Mouse (Mus musculus): ENCODE results near the gene Ccl11. TPM values are rescaled to one million over a fixed set of nuclear protein-coding genes. Genes with fewer than 3 reads are reported as not detected.
A peak's percentile ranks its signal among the peaks of the same experiment; 100 is the strongest.

The Ccl11 gene
- polyA plus RNA-seq (2012; rRNA removed) (4.3 and 5.8 TPM in 2 replicates), polyA plus RNA-seq (2014; fragmentation: Nextera tagmentation; extraction: Ambion mirVana) (4.0 and 4.9 TPM in 2 replicates)

GRCm38 (mm10) chr11:82057646-82058045 lies at the start of gene Ccl11:
Gene Ccl11, plus strand, starts transcription at chr11:82057823.
- DNase-seq (ENCODE audit: low spot score) = no peak
- Histone ChIP-seq H3K4me2 (replicated peaks; ENCODE audit: low read depth, low read length, severe bottlenecking) (no peak within 1 kb of the TSS), H3K9ac (ENCODE audit: low read depth, low read length, severe bottlenecking) (no peak within 1 kb of the TSS), H3K4me3 (replicated peaks; ENCODE audit: low read length) (no peak within 1 kb of the TSS), H3K9me3 (ENCODE audit: control insufficient read depth, low read length) (no peaks in the 10 kb centered on the region), H3K27ac (replicated peaks; ENCODE audit: low read depth, low read length) (no peak within 1 kb of the TSS), H3K36me3 (ENCODE audit: control insufficient read depth, insufficient read depth, low read length) (no peaks in the 10 kb centered on the region), H3K4me1 (ENCODE audit: control insufficient read depth, insufficient read depth, low read length) (no peaks in the 10 kb centered on the region), H3K27me3 (ENCODE audit: control insufficient read depth, insufficient read depth, low read length) (no peaks in the 10 kb centered on the region)
- ATAC-seq (ENCODE audit: low FRiP score, low read depth) = no peak
- 75% methylated on average over 6 of the region's 6 CpGs for WGBS
- no peak for TF ChIP-seq POLR2A (IDR thresholded peaks at IDR 0.05; ENCODE audit: borderline replicate concordance, extremely low read depth, insufficient read depth, insufficient read length)

DNA sequence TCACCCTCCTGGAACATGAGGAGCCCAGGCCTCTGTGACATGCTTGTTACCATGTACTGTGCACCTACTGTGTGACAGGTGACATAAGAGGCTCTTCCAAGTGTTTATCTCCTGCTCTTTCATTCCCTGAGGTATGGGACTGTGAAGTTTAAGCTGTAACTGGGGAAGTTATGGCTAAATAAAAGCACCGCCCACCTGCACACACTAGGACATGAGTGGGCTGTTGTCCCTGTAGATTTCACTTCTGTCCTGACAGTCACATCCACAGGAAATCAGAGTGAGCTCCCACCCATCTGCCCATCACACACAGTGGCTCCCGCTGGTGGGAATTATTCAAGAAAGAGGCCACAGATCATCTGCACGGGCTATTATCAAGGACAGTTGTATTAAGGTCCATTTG lies 47.5 kb upstream of the Ccl11 start:
- Histone ChIP-seq H3K4me2 (replicated peaks; ENCODE audit: low read depth, low read length, severe bottlenecking) (no peak overlapping the region), H3K4me3 (replicated peaks; ENCODE audit: low read length) (no peak overlapping the region), H3K27me3 (ENCODE audit: control insufficient read depth, insufficient read depth, low read length) (no peaks in the 10 kb centered on the region), H3K9ac (ENCODE audit: low read depth, low read length, severe bottlenecking) (no peak overlapping the region), H3K9me3 (ENCODE audit: control insufficient read depth, low read length) (no peaks in the 10 kb centered on the region), H3K27ac (replicated peaks; ENCODE audit: low read depth, low read length) (no peak overlapping the region), H3K4me1 (ENCODE audit: control insufficient read depth, insufficient read depth, low read length) (0 out of 2 replicates have a peak, but pooled peaks cover 4% of the 10 kb centered on the region), H3K36me3 (ENCODE audit: control insufficient read depth, insufficient read depth, low read length) (no peaks in the 10 kb centered on the region)
- WGBS = 91% methylated on average over 3 of the region's 3 CpGs
- TF ChIP-seq POLR2A (IDR thresholded peaks at IDR 0.05; ENCODE audit: borderline replicate concordance, extremely low read depth, insufficient read depth, insufficient read length) = no peak
- DNase-seq (ENCODE audit: low spot score) (no peak), ATAC-seq (ENCODE audit: low FRiP score, low read depth) (no peak)

DNA sequence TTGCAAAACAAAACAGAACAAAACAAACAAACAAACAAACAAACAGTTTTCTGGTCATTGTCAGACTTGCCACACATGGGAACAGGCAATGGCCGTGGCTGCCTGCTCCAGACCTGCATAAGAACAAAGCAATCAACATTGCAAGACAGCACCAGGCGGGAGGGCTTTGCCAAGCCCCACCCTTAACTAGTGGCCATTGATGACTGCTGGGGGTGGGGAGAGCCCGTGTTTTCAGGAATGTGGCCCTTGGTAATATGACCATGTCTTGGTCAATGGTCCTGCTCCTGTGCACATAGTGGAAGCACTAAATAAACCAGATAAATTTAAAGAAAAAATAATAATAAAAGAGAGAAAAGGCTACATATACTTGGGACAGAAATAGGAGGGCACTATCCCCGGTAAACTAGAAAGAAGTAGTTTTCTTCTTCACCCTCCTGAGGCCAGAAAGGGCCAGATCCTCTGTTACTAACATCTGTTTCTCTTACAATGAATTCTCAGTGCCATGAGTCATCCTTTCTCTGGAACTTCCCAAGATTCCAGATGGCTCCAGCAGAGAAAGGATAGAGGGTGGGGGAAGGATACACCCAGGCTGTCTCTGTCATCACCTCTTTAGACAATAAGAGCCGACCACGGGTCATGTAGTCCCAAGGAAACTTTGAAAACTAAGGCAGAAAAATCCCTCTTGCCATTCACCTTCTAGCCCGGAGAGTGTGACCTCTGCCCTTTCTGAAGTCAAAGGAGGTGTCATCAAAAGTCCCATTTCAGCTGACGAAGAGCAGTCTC lies 46.0 kb upstream of the Ccl11 start:
- no peak overlapping the region for H3K4me3 ChIP-seq (replicated peaks; ENCODE audit: low read length)
- H3K27me3 ChIP-seq (ENCODE audit: control insufficient read depth, insufficient read depth, low read length) = no peaks in the 10 kb centered on the region
- no peak overlapping the region for H3K27ac ChIP-seq (replicated peaks; ENCODE audit: low read depth, low read length)
- no peak overlapping the region for H3K4me2 ChIP-seq (replicated peaks; ENCODE audit: low read depth, low read length, severe bottlenecking)
- ATAC-seq (ENCODE audit: low FRiP score, low read depth) (no peak), DNase-seq (ENCODE audit: low spot score) (peak; percentile 38)
- no peaks in the 10 kb centered on the region for H3K36me3 ChIP-seq (ENCODE audit: control insufficient read depth, insufficient read depth, low read length)
- 43% methylated on average over 8 of the region's 8 CpGs for WGBS
- TF ChIP-seq POLR2A (IDR thresholded peaks at IDR 0.05; ENCODE audit: borderline replicate concordance, extremely low read depth, insufficient read depth, insufficient read length) = no peak
- H3K9ac ChIP-seq (ENCODE audit: low read depth, low read length, severe bottlenecking) = no peak overlapping the region
- H3K9me3 ChIP-seq (ENCODE audit: control insufficient read depth, low read length) = no peaks in the 10 kb centered on the region
- 0 out of 2 replicates have a peak, but pooled peaks cover 4% of the 10 kb centered on the region for H3K4me1 ChIP-seq (ENCODE audit: control insufficient read depth, insufficient read depth, low read length)

GRCm38 (mm10) chr11:82013756-82014155 lies 43.9 kb upstream of the Ccl11 start:
- no peaks in the 10 kb centered on the region for H3K4me1 ChIP-seq (ENCODE audit: control insufficient read depth, insufficient read depth, low read length)
- no peak for DNase-seq (ENCODE audit: low spot score)
- H3K4me3 ChIP-seq (replicated peaks; ENCODE audit: low read length) = no peak overlapping the region
- no peaks in the 10 kb centered on the region for H3K36me3 ChIP-seq (ENCODE audit: control insufficient read depth, insufficient read depth, low read length)
- H3K9ac ChIP-seq (ENCODE audit: low read depth, low read length, severe bottlenecking) = no peak overlapping the region
- no peak overlapping the region for H3K27ac ChIP-seq (replicated peaks; ENCODE audit: low read depth, low read length)
- no peak for TF ChIP-seq POLR2A (IDR thresholded peaks at IDR 0.05; ENCODE audit: borderline replicate concordance, extremely low read depth, insufficient read depth, insufficient read length)
- no peaks in the 10 kb centered on the region for H3K27me3 ChIP-seq (ENCODE audit: control insufficient read depth, insufficient read depth, low read length)
- no peak overlapping the region for H3K4me2 ChIP-seq (replicated peaks; ENCODE audit: low read depth, low read length, severe bottlenecking)
- WGBS = 27% methylated on average over 1 of the region's 1 CpGs
- H3K9me3 ChIP-seq (ENCODE audit: control insufficient read depth, low read length) = no peaks in the 10 kb centered on the region
- no peak for ATAC-seq (ENCODE audit: low FRiP score, low read depth)

DNA sequence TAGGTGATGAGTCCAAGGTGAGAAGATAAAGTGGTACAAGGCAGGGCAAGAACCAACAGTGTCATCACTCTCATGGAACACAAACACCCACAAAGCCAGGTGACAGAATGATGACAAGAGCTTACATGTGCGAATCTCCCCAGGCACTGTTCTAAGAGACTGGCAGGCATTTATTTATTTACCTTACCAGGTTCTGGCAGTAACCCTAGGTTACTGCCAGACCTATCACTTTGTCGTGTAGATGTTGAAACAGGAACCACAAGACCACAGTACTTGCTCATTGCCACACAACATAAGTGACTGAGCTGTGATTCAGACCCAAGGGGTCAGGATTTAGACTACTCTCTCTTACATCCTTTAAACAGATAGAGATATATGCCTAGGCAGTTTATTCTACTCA lies 42.6 kb upstream of the Ccl11 start:
- no peak overlapping the region for H3K27ac ChIP-seq (replicated peaks; ENCODE audit: low read depth, low read length)
- no peaks in the 10 kb centered on the region for H3K36me3 ChIP-seq (ENCODE audit: control insufficient read depth, insufficient read depth, low read length)
- no peak overlapping the region for H3K4me3 ChIP-seq (replicated peaks; ENCODE audit: low read length)
- no peaks in the 10 kb centered on the region for H3K4me1 ChIP-seq (ENCODE audit: control insufficient read depth, insufficient read depth, low read length)
- no peak for ATAC-seq (ENCODE audit: low FRiP score, low read depth)
- H3K4me2 ChIP-seq (replicated peaks; ENCODE audit: low read depth, low read length, severe bottlenecking) = no peak overlapping the region
- no peak for DNase-seq (ENCODE audit: low spot score)
- no peak for TF ChIP-seq POLR2A (IDR thresholded peaks at IDR 0.05; ENCODE audit: borderline replicate concordance, extremely low read depth, insufficient read depth, insufficient read length)
- no peak overlapping the region for H3K9ac ChIP-seq (ENCODE audit: low read depth, low read length, severe bottlenecking)
- WGBS = 74% methylated on average over 2 of the region's 2 CpGs
- no peaks in the 10 kb centered on the region for H3K27me3 ChIP-seq (ENCODE audit: control insufficient read depth, insufficient read depth, low read length)
- no peaks in the 10 kb centered on the region for H3K9me3 ChIP-seq (ENCODE audit: control insufficient read depth, low read length)

Measured in limb, embryonic 14.5 days (tissue).